Mouse (Mus musculus): ENCODE measurements around the gene Tada1. TPM values are rescaled to one million over a fixed set of nuclear protein-coding genes. Genes with fewer than 3 reads are reported as not detected.

Gene Tada1
- polyA plus RNA-seq, 1 experiment: 16.9 TPM

DNA sequence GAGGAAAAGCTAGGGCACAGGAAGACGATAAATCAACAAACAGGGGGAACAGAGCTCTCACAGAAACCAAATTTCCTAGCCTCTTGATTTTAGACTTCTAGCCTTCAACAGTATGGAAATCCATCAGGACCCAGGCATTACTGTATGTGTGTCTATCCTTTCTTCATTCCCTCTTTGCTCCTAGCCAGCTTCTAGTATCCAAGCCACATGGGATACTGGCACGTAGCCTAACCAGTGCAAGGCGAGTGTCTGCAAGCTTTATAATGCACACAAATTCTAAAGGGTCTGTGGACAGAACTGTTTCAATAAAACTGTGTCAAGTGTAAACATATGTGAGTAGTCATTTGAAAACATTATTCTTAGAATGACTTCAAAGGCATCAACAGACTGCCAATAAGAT, 16.2 kb upstream of the Tada1 start:
- WGBS: 74% methylated on average over 3 of the region's 3 CpGs

DNA sequence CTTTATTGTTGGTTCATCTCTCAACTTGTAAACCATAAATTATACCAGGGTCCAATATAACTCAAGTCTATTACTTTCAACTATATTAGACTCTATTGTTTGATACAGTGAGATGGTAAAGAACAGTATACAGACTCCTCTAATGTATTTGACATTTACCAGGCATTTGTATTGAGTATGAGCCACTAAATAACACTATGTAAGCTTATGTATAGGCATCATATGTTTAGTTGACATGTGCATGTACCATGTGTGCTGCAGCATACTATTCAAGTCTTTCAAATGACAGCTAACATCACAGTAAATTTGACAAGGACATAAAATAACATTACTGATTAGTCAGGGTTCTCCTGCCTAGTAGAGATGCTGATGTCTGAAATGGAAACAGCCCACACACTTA, 15.8 kb upstream of the Tada1 start:
- H3K4me3 ChIP-seq (ENCODE audit: insufficient read depth, low read depth, low read length): no peak overlapping the region
- no peak for TF ChIP-seq CTCF (conservative IDR thresholded peaks at IDR 0.05; ENCODE audit: insufficient read depth, insufficient read length, low read depth, low read length)
- no peak for TF ChIP-seq POLR2A (IDR thresholded peaks at IDR 0.05; ENCODE audit: low read depth, low read length)

More for the DNA sequence above, 16.2 kb upstream of the Tada1 start:
- Histone ChIP-seq H3K4me3 (ENCODE audit: insufficient read depth, low read depth, low read length) (no peak overlapping the region), H3K27me3 (replicated peaks; ENCODE audit: control insufficient read depth, insufficient read depth, low read length) (no peaks in the 10 kb centered on the region; the same call in 1 of the 2 replicates), H3K27ac (ENCODE audit: insufficient read depth, low read depth, low read length) (no peak overlapping the region), H3K4me1 (ENCODE audit: control insufficient read depth, insufficient read depth, low read length) (no peaks in the 10 kb centered on the region), H3K36me3 (ENCODE audit: control insufficient read depth, insufficient read depth, low read length) (no peaks in the 10 kb centered on the region)
- TF ChIP-seq POLR2A (IDR thresholded peaks at IDR 0.05; ENCODE audit: low read depth, low read length): no peak
- TF ChIP-seq CTCF (conservative IDR thresholded peaks at IDR 0.05; ENCODE audit: insufficient read depth, insufficient read length, low read depth, low read length): no peak
- DNase-seq: no peak

DNA sequence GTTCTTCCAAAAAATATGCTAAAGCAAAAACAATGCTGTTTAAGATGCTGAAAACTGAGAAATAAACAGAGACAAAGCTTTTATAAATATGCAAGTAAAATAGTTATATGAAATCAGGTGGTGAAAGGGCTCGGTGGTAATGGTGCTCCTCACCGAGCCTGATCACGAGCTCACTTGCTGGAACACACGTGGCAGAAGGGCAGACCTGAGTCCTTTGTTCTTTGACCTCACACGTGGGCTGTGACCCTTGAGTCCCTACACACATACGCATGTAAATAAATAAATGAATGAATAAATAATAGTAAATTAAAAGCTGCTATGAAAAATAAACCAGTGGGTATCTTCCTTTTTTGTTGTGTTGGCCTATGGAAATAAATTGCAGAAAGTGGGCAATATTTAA, 1.7 kb upstream of the Tada1 start:
- peak; percentile 56 for DNase-seq
- WGBS: 52% methylated on average over 6 of the region's 6 CpGs
- TF ChIP-seq POLR2A (IDR thresholded peaks at IDR 0.05; ENCODE audit: low read depth, low read length): no peak
- no peak for TF ChIP-seq CTCF (conservative IDR thresholded peaks at IDR 0.05; ENCODE audit: insufficient read depth, insufficient read length, low read depth, low read length)
- Histone ChIP-seq H3K27me3 (replicated peaks; ENCODE audit: control insufficient read depth, insufficient read depth, low read length) (no peaks in the 10 kb centered on the region), H3K27ac (ENCODE audit: insufficient read depth, low read depth, low read length) (no peak overlapping the region), H3K4me1 (ENCODE audit: control insufficient read depth, insufficient read depth, low read length) (peaks cover 10% of the 10 kb centered on the region; the same call in 1 of the 2 replicates), H3K4me3 (ENCODE audit: insufficient read depth, low read depth, low read length) (no peak overlapping the region), H3K36me3 (ENCODE audit: control insufficient read depth, insufficient read depth, low read length) (no peaks in the 10 kb centered on the region)

More for the DNA sequence above, 15.8 kb upstream of the Tada1 start:
- H3K27me3 ChIP-seq (replicated peaks; ENCODE audit: control insufficient read depth, insufficient read depth, low read length): no peaks in the 10 kb centered on the region; the same call in 1 of the 2 replicates
- H3K4me1 ChIP-seq (ENCODE audit: control insufficient read depth, insufficient read depth, low read length): no peaks in the 10 kb centered on the region
- no peaks in the 10 kb centered on the region for H3K36me3 ChIP-seq (ENCODE audit: control insufficient read depth, insufficient read depth, low read length)
- DNase-seq: no peak
- no peak overlapping the region for H3K27ac ChIP-seq (ENCODE audit: insufficient read depth, low read depth, low read length)

DNA sequence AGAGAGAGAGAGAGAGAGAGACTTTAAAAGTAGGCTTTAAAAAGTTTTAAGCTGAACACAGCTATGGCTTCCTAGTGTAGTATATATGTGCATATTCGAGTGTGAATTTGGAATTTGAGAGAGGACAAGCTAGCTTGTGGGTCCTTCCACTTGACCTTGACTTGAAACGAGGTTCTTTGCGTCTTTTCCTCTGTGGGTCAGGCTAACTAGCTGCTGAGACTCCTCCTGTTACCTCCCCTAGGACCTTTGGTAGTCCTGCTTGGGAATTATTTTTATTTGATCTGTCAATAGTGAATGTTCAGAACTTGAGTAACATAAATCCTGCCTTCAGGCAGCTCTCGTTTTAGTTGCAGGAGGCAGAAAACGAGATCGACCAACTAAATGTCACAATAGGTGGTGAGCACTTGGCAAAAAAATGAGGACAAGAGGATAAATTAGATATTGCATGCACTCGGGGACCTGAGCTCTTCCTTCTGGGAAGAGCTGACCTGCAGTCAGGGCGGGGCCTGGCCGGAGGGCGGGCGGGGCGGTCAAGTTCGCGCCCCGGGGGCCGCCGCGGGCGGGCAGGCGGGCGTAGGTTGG, 375 bp upstream of the Tada1 start:
- H3K4me1 ChIP-seq (ENCODE audit: control insufficient read depth, insufficient read depth, low read length): peaks cover 10% of the 10 kb centered on the region; the same call in 1 of the 2 replicates
- no peaks in the 10 kb centered on the region for H3K27me3 ChIP-seq (replicated peaks; ENCODE audit: control insufficient read depth, insufficient read depth, low read length)
- TF ChIP-seq POLR2A (IDR thresholded peaks at IDR 0.05; ENCODE audit: low read depth, low read length) (no peak), CTCF (conservative IDR thresholded peaks at IDR 0.05; ENCODE audit: insufficient read depth, insufficient read length, low read depth, low read length) (no peak)
- no peak for DNase-seq
- peak overlapping the region; percentile 67 for H3K27ac ChIP-seq (ENCODE audit: insufficient read depth, low read depth, low read length)
- WGBS: 3% methylated on average over 21 of the region's 21 CpGs
- peak overlapping the region; percentile 45 for H3K4me3 ChIP-seq (ENCODE audit: insufficient read depth, low read depth, low read length)
- no peaks in the 10 kb centered on the region for H3K36me3 ChIP-seq (ENCODE audit: control insufficient read depth, insufficient read depth, low read length)

DNA sequence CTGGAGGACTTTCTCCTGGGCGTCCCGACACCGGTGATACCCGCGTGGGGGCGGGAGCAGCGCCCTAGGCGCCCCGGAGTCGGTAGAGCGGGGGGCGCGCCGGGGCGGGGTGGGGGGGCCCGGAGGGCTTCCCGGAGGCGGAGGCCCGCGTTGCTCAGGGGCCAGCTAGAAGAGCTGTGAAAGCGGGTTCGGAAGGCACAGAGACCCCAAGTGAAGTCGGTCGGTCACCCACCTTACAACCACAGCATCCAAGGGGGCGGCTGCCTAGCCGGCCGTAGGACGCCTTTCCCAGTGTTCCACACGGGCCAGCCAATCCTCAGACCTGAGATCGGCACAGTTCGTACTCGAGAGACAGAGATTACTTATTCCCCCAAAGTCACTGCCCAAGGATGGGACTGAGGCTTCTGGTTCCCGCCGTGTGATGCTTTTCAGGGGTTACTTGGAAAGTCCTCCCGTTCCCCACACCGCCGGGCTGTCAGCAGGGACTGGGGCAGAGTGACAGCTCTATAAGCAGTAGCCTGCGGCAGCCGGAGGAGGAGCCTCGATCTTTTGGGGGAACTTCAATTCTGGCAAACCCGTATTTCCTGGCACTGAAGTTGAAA, 834 bp downstream of the Tada1 start:
- no peaks in the 10 kb centered on the region for H3K36me3 ChIP-seq (ENCODE audit: control insufficient read depth, insufficient read depth, low read length)
- WGBS: 1% methylated on average over 41 of the region's 41 CpGs
- peak overlapping the region; percentile 82 for H3K4me3 ChIP-seq (ENCODE audit: insufficient read depth, low read depth, low read length)
- TF ChIP-seq POLR2A (IDR thresholded peaks at IDR 0.05; ENCODE audit: low read depth, low read length) (no peak), CTCF (conservative IDR thresholded peaks at IDR 0.05; ENCODE audit: insufficient read depth, insufficient read length, low read depth, low read length) (no peak)
- H3K4me1 ChIP-seq (ENCODE audit: control insufficient read depth, insufficient read depth, low read length): peaks cover 10% of the 10 kb centered on the region; the same call in 1 of the 2 replicates
- no peaks in the 10 kb centered on the region for H3K27me3 ChIP-seq (replicated peaks; ENCODE audit: control insufficient read depth, insufficient read depth, low read length)
- peak overlapping the region; percentile 92 for H3K27ac ChIP-seq (ENCODE audit: insufficient read depth, low read depth, low read length)
- DNase-seq: peak; percentile 61

DNA sequence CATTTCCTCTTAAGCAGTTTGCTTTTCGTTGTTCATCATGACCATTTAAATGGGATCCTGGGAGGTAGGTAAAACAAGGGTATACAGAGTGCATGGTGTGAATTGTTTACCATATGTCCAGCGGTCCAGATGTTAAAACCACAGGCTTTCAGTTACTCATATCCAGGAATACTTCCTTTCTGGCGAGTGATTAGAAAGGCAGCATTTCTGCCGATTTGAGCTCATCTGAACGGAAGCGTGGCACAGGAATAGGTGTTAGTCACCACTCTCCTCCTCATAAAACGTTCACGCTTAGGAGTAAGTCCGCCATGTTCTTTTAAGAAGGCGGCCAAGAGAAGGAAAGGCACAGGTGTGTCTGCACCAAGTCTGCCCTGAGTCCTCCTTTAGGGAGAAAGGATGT, 2.4 kb downstream of the Tada1 start:
- peaks cover 10% of the 10 kb centered on the region; the same call in 1 of the 2 replicates for H3K4me1 ChIP-seq (ENCODE audit: control insufficient read depth, insufficient read depth, low read length)
- no peak overlapping the region for H3K4me3 ChIP-seq (ENCODE audit: insufficient read depth, low read depth, low read length)
- no peak for DNase-seq
- WGBS: 75% methylated on average over 10 of the region's 10 CpGs
- TF ChIP-seq POLR2A (IDR thresholded peaks at IDR 0.05; ENCODE audit: low read depth, low read length) (no peak), CTCF (conservative IDR thresholded peaks at IDR 0.05; ENCODE audit: insufficient read depth, insufficient read length, low read depth, low read length) (no peak)
- no peaks in the 10 kb centered on the region for H3K36me3 ChIP-seq (ENCODE audit: control insufficient read depth, insufficient read depth, low read length)
- H3K27me3 ChIP-seq (replicated peaks; ENCODE audit: control insufficient read depth, insufficient read depth, low read length): no peaks in the 10 kb centered on the region
- H3K27ac ChIP-seq (ENCODE audit: insufficient read depth, low read depth, low read length): no peak overlapping the region

DNA sequence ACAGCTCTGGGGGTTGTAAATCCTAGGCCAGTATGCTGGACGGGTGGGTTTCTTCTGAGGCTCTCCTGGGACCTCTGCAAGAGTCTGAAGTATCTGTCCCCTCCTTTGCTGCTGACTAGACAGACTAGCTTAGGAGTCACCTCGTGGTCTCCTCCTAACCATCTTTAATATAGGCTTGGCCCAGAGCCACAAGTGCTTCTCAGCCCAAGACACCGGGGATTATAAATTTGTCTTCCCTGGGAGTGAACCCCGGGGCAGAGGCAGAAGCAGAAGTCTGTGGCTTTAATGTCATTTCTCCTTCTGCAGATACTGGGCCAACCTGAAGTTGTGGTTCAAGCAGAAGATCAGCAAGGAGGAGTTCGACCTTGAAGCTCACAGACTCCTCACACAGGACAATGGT, 2.9 kb downstream of the Tada1 start:
- Histone ChIP-seq H3K36me3 (ENCODE audit: control insufficient read depth, insufficient read depth, low read length) (0 out of 2 replicates have a peak, but pooled peaks cover 2% of the 10 kb centered on the region), H3K27me3 (replicated peaks; ENCODE audit: control insufficient read depth, insufficient read depth, low read length) (no peaks in the 10 kb centered on the region), H3K27ac (ENCODE audit: insufficient read depth, low read depth, low read length) (no peak overlapping the region), H3K4me3 (ENCODE audit: insufficient read depth, low read depth, low read length) (no peak overlapping the region), H3K4me1 (ENCODE audit: control insufficient read depth, insufficient read depth, low read length) (peaks cover 10% of the 10 kb centered on the region; the same call in 1 of the 2 replicates)
- no peak for TF ChIP-seq POLR2A (IDR thresholded peaks at IDR 0.05; ENCODE audit: low read depth, low read length)
- no peak for DNase-seq
- 45% methylated on average over 5 of the region's 5 CpGs for WGBS

All from kidney, adult 2 months (tissue).